Mouse (Mus musculus) layer of hippocampus, postnatal 25 days (tissue): ENCODE measurements at regions not wholly inside any gene's neighbourhood (a gene's known extent, or its start where the extent isn't known, plus 50 kb on each side); places are given as distances from the start of the nearest gene placed in this dataset.
A peak's percentile ranks its signal among the peaks of the same experiment; 100 is the strongest.

Experiments
- DNase-seq, 2 experiments: peaks; one replicate each; pipeline ENCODE4 v3.0.0; 2022; ENCODE audit warnings: mixed read lengths in 2 of 2, low spot score in 1 of 2; ENCODE audit errors: extremely low spot score in 1 of 2

GRCm38 (mm10) chr13:97847561-97847960, 87.1 kb upstream of the Gm10260 start:
- no peak for DNase-seq

GRCm38 (mm10) chr13:97845148-97845547, 84.7 kb upstream of the Gm10260 start:
- no peak for DNase-seq

GRCm38 (mm10) chr13:97842801-97843200, 82.4 kb upstream of the Gm10260 start:
- no peak for DNase-seq

- DNase-seq: no peak
Measured at GRCm38 (mm10) chr13:97841503-97841902, 81.1 kb upstream of the Gm10260 start.

GRCm38 (mm10) chr13:97839617-97840308, 79.3 kb upstream of the Gm10260 start:
- no peak for DNase-seq

GRCm38 (mm10) chr13:97837443-97838000, 77.1 kb upstream of the Gm10260 start:
- no peak for DNase-seq

GRCm38 (mm10) chr13:97832448-97832847, 72.0 kb upstream of the Gm10260 start:
- no peak for DNase-seq

GRCm38 (mm10) chr13:97831839-97832238, 71.4 kb upstream of the Gm10260 start:
- DNase-seq: no peak

GRCm38 (mm10) chr13:97829558-97829957, 69.1 kb upstream of the Gm10260 start:
- no peak for DNase-seq

- DNase-seq: no peak
Measured at GRCm38 (mm10) chr13:97825801-97826576, 65.6 kb upstream of the Gm10260 start.

- no peak for DNase-seq
Measured at GRCm38 (mm10) chr13:97825361-97825760, 64.9 kb upstream of the Gm10260 start.

GRCm38 (mm10) chr13:97824071-97824716, 63.8 kb upstream of the Gm10260 start:
- DNase-seq: peak; percentile 36 to 46

- DNase-seq: no peak
Measured at GRCm38 (mm10) chr13:97821630-97822029, 61.2 kb upstream of the Gm10260 start.

GRCm38 (mm10) chr13:97821011-97821410, 60.6 kb upstream of the Gm10260 start:
- no peak for DNase-seq

- no peak for DNase-seq
Measured at GRCm38 (mm10) chr13:97820401-97820800, 60.0 kb upstream of the Gm10260 start.

GRCm38 (mm10) chr13:97819036-97819435, 58.6 kb upstream of the Gm10260 start:
- no peak for DNase-seq

GRCm38 (mm10) chr13:97816923-97817322, 56.5 kb upstream of the Gm10260 start:
- DNase-seq: no peak
